Mouse (Mus musculus) Muller cell, postnatal 12 days (primary cell): ENCODE measurements around the gene Dok1.

ENCODE experiments used
- DNase-seq: peaks from one replicate; pipeline ENCODE4 v3.0.0-alpha.2; 2015; ENCODE audit errors: inconsistent ontology term

The Dok1 gene

GRCm38 (mm10) chr6:83049367-83049766 is 16.1 kb upstream of the Dok1 start:
- no peak for DNase-seq

DNA sequence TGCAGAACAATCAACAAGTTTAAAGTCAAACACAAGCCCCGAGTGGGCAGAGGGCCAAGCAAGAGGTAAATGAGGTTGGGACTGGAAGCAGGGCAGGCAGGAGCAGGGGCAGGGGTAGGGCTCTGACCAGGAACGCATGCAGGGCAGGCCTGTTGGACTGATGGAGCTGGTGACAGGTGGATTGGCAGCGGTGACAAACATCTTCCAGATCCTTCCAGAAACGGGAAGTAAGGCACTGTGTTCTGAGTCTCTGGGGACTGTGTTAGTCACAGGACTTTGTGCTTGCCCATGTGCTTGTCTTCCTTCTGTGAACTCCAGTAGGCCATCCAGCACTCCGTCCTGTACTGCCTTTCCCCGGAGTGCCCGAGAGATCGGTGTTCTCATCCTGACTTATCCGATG is 11.5 kb upstream of the Dok1 start:
- DNase-seq, result no peak

GRCm38 (mm10) chr6:83043993-83044392 is 10.7 kb upstream of the Dok1 start:
- DNase-seq, result no peak

DNA sequence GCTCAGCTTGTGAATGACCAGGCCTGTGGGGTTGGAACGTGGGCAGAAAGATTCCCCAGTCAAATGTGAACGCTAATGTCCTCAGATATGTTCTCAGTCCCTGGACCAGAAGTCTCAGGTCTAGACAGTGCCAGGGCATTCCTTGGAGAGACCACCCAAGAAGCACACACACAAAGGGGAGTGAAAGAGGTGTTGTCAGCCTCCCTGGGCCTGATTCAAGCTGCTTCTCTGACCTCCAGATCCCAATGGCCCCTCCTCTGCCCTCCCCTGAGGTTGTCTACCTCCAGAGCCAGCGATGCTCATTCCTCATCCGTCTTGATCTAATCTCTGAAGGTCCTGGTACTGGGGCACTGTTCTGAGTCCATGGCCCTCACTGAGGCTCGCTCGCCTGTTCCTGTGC is 10.3 kb upstream of the Dok1 start:
- DNase-seq, result no peak

- DNase-seq, result no peak
These were observed 7.3 kb upstream of the Dok1 start for GRCm38 (mm10) chr6:83040601-83041000.

DNA sequence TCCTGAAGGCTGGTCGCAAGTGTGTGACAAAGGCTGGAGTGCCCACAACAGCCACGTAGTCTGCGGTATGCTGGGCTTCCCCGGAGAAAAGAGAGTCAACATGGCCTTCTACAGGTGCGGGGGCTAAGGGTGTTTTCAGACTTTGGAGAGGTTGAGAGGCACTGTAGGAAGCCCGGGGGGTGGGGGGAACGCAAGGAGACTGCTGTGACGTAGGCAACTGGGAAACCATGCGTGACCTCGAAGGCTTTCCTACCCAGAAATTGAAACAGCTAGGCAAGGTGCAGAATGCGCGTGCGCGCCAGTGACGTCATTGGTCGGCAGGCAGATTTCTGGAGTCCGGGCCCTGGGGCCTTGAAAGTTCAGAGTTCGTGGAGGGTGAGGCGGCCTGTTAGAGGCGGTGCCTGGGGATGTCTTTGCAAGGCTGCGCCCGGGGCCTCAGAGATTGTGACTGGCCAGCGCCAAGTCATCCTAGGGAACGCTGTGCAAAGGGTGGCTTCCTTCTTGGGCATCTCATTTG is 5.3 kb upstream of the Dok1 start:
- peak; percentile 73 for DNase-seq

GRCm38 (mm10) chr6:83037188-83037587 is 3.9 kb upstream of the Dok1 start:
- no peak for DNase-seq

DNA sequence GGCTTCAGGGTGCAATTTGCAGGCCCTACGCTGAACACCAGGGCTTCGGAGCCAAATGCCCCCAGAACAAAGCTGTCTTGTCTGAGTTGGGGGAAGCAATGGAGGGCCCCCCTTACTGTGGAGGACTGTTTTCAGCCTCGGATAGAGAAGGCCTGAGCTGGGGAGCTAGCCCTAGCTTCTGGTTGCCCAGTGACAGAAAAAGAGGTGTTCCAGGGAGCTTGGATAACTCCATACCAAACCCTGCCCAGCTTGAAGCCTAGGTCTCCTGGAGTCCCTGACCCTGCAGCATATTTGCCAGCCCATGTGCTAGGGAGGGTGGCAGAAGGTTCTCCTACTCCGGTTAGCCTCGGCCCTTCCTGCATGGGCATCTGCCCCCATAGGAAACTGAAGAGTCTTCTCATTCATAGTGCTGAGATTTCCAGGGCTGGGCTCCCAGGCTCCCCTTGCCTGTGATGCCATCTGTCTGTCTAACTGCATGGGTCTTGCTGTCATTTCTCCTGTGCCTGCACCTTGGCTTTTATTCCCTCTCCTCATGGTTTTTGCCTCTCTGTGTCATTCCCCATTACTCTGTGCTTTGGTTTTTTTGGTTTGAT is 1.3 kb upstream of the Dok1 start:
- peak; percentile 15 for DNase-seq

- DNase-seq, result peak; percentile 68
These were observed 491 bp downstream of the Dok1 start for GRCm38 (mm10) chr6:83032769-83033191.

- peak; percentile 16 for DNase-seq
These were observed 1.2 kb downstream of the Dok1 start for GRCm38 (mm10) chr6:83031921-83032590.

GRCm38 (mm10) chr6:83031111-83031510 is 2.2 kb downstream of the Dok1 start:
- DNase-seq, result no peak

DNA sequence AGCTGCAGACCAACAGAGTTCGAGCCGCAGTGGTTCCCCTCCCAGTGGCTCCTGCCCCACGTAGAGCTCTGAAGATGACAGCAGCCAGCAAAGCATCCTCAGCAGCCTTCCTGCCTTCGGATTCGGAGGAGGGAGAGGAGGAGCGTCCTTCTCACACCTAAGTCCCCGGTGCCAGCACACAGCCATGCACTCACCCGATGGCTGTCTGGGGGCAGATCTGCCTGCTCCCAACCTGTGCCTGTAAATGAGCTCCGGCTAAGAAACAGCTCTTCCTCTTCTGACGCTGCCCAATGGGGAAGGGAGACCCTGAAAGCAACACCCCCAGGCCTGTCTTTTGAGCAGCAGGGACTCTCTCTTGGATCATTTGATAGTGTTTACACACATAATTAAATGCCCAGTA is 3.5 kb downstream of the Dok1 start:
- DNase-seq, result no peak

- peak; percentile 70 for DNase-seq
These were observed 5.6 kb downstream of the Dok1 start for GRCm38 (mm10) chr6:83027706-83028105.

- no peak for DNase-seq
These were observed 6.0 kb downstream of the Dok1 start for GRCm38 (mm10) chr6:83027293-83027692.

- DNase-seq, result no peak
These were observed 8.1 kb downstream of the Dok1 start for GRCm38 (mm10) chr6:83025221-83025620.

DNA sequence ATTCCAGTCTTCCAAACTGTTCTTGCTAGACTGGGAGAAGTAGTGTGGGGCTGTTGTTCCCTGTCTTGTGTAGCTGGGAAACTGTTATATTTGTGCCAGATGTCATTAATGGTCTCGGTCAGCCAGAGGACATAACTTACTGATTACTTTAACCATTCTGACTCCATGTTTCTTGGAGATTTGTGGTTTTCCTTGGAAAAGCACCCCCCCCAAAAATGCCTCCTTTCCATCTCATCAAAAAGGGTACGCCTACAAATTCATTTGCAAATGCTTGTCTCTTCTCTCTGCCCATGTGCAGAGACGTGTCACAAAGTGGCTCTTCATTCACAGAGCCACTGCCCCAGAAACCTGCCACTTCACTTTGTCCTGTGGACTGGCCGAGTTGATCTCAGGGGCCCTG is 8.8 kb downstream of the Dok1 start:
- DNase-seq, result peak; percentile 18

DNA sequence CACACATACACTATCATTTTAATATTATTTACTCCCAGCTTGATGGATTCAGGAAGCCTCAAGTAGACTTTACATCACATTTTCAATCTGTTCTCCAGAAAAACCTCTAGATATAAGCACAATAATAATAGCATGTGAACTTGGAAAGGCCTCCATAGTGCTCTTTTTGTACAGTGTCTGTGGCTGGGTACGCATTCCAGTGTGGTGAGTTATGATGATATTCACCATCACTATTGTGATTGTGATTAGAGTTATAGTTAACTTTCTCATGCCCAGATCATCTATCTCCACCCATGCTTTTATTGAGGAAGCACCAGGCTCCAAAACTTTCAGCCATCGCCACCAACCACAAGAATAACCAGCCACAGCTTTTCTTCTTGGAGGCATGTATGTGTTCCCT is 9.5 kb downstream of the Dok1 start:
- DNase-seq, result peak; percentile 58

DNA sequence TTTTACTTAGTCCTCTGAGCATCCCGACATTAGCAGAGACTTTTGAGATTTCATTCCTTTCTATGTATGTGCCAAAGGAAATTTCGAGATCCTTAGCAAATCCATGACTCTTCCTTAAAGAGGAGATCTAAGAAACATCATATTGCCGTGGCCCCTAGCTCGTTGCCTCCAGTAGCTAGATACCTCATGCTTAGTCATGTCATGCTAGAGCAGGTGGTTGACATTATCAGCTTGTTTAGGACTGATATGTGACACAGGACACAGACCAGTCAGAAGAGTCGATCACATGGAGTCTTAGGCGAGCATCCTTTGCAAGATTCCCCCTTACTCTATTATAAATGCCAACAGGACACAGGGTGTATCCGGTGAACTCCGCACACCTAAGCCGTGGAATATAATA is 10.3 kb downstream of the Dok1 start:
- DNase-seq, result no peak

GRCm38 (mm10) chr6:83020836-83021593 is 12.3 kb downstream of the Dok1 start:
- no peak for DNase-seq

GRCm38 (mm10) chr6:83020121-83020520 is 13.2 kb downstream of the Dok1 start:
- DNase-seq, result no peak

DNA sequence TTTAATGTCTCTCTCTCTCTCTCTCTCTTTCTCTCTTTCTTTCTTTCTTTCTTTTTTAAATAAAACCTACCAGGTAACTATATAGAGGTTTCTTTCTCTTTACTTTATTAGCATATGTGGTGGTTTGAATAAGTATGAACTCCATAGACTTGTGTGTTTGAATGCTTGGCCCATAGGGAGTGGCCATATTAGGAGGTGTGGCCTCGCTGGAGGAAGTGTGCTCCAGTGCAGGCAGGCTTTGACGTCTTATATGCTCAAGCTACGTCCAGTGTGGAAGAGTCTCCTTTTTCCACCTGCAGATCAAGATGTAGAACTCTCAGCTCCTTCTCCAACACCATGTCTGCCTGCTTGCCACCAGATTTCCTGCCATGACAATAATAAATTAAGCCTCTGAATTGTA is 14.2 kb downstream of the Dok1 start:
- no peak for DNase-seq

DNA sequence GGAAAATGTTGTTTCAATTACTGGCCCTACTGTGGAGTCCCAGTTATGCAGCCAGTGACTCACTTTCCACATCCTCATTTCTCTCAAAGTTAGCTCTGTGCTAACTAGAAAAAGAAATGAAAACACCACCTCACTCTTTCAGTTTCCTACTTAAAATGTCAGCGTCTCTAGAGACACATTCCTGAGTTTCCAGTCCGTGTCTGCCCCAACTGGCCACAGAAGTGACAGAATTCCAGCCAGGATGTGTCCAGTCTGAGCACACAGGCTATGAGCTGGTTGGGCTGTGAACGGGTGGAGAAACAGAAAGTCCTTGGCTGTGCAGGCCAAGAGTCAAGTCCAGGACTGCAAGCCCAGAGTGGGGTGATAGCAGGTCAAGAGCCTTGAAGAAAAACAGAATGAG is 16.1 kb downstream of the Dok1 start:
- peak; percentile 66 for DNase-seq

DNA sequence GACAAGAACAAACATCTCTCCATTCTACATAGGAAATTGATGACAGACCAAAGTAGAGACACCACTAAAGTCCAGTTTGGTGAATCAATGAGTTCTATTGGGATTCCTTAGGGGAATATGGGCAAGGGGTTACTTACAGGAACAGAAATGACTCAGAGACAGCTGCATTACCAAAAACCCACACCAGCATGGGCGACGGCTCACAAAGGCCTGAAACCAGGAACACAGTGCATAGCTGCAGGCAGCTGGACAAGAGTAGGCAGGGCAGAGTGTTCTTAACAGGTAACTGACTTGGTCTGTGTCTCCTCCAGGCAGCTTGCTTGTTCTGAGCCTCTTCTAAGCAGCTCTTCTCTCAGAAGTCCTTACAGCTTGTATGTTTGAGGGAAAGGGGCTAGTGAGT is 17.5 kb downstream of the Dok1 start:
- no peak for DNase-seq
